In genomic region chr7:31150566-31151300, GRCm38 (mm10) we compare ENCODE assay signal across 8 mouse cellular contexts. TPM values are rescaled to one million over a fixed set of nuclear protein-coding genes. Genes with fewer than 3 reads are reported as not detected.
DNase-seq lines count a peak whose midpoint lies in the region; ATAC-seq and TF ChIP-seq lines count a peak whose summit lies in the region.

No protein-coding gene starts in this region.

- H3K4me3 ChIP-seq in cortical plate, adult 2 months (ENCODE audit: insufficient read depth, low read length), result peak overlapping the region; percentile 75

- no peak for TF ChIP-seq POLR2A in cortical plate, adult 2 months (IDR thresholded peaks at IDR 0.05; ENCODE audit: extremely low read depth, insufficient read depth, low read length)

- peaks cover 8% of the 10 kb centered on the region for H3K4me1 ChIP-seq in cortical plate, adult 2 months (ENCODE audit: control insufficient read depth, insufficient read depth, low read length)

- peak; percentile 15 for ATAC-seq in inflammation-experienced regulatory T-cells, adult 6 months
- peak; percentile 50 for ATAC-seq in megakaryocyte progenitor cell, adult 5-6 weeks (replicated peaks; ENCODE audit: poor library complexity)

- peak; percentile 83 for DNase-seq in adipocyte (ENCODE audit: low spot score)
- DNase-seq in gastrocnemius, postnatal 14 days, result peak; percentile 92
- DNase-seq in left cerebral cortex, postnatal 14 days (ENCODE audit: low spot score in 2 of 2), result peak; percentile 79 to 87
- peak; percentile 85 for DNase-seq in right cerebral cortex, postnatal 14 days
- peak; percentile 87 for DNase-seq in urinary bladder, postnatal 14 days (ENCODE audit: low spot score)

- H3K27ac ChIP-seq in cortical plate, adult 2 months (ENCODE audit: insufficient read depth, low read length), result peak overlapping the region; percentile 96

- intact Hi-C loops in gastrocnemius, postnatal 14 days (cut with DNase I; ENCODE audit: low total_unique reads), result no loop called here
- intact Hi-C loops in left cerebral cortex, postnatal 14 days (cut with DNase I), result no loop called here

- no peak for TF ChIP-seq CTCF in cortical plate, adult 2 months (IDR thresholded peaks at IDR 0.05; ENCODE audit: extremely low read depth, insufficient read depth, low read length)

RNA-seq across cellular contexts. Expression of gene Gramd1a, which starts 5.0 kb away (rescaled TPM):
- polyA plus RNA-seq in cortical plate, adult 2 months (2012; rRNA removed), result 183 and 188 TPM in 2 replicates
- 10 to 100 TPM; 23.9 to 36.8 TPM for total RNA-seq in gastrocnemius, postnatal 14 days (2021)
- 100 to 1,000 TPM in 1 of 3 experiments, 10 to 100 TPM in 2; 70.7 to 113 (median 98.7) TPM for polyA plus RNA-seq in inflammation-experienced regulatory T-cells, adult 6 months (2017; shearing (Covaris generic))
- total RNA-seq in left cerebral cortex, postnatal 14 days (2021), result 100 to 1,000 TPM; 111 to 121 TPM
- total RNA-seq in megakaryocyte progenitor cell, adult 5-6 weeks (2015), result 67.1 and 71.7 TPM in 2 replicates
- total RNA-seq in megakaryocyte progenitor cell, adult 5-6 weeks (2017), result 24.6 and 28.8 TPM in 2 replicates

RNA-seq across cellular contexts. Expression of gene Scn1b, which starts 23.9 kb away (rescaled TPM):
- 1,195 and 1,252 TPM in 2 replicates for polyA plus RNA-seq in cortical plate, adult 2 months (2012; rRNA removed)
- total RNA-seq in gastrocnemius, postnatal 14 days (2021), result 100 to 1,000 TPM; 443 to 446 TPM
- polyA plus RNA-seq in inflammation-experienced regulatory T-cells, adult 6 months (2017; shearing (Covaris generic)), result under 1 TPM in 1 of 3 experiments, not detected in 2; 0.30 TPM
- 100 to 1,000 TPM; 359 to 374 TPM for total RNA-seq in left cerebral cortex, postnatal 14 days (2021)
- not detected in 2 replicates for total RNA-seq in megakaryocyte progenitor cell, adult 5-6 weeks (2015)
- total RNA-seq in megakaryocyte progenitor cell, adult 5-6 weeks (2017), result 0.17 and 0.37 TPM in 2 replicates

RNA-seq across cellular contexts. Expression of gene Hpn, which starts 35.6 kb away (rescaled TPM):
- polyA plus RNA-seq in cortical plate, adult 2 months (2012; rRNA removed), result 4.2 and 4.9 TPM in 2 replicates
- 1 to 10 TPM; 7.6 to 9.6 TPM for total RNA-seq in gastrocnemius, postnatal 14 days (2021)
- polyA plus RNA-seq in inflammation-experienced regulatory T-cells, adult 6 months (2017; shearing (Covaris generic)), result 10 to 100 TPM in 1 of 3 experiments, 1 to 10 TPM in 2; 3.1 to 11.0 (median 8.1) TPM
- total RNA-seq in left cerebral cortex, postnatal 14 days (2021), result 1 to 10 TPM; 2.0 to 3.3 TPM
- total RNA-seq in megakaryocyte progenitor cell, adult 5-6 weeks (2015), result 6.9 and 8.7 TPM in 2 replicates
- total RNA-seq in megakaryocyte progenitor cell, adult 5-6 weeks (2017), result 1.1 and 4.9 TPM in 2 replicates

Comparison
In these comparisons a context has a peak if more than half of its experiments do, and no peak if none do; other contexts are left out.
1. Peak in every context shown above with its lines: DNase-seq, ATAC-seq, H3K4me3 ChIP-seq and H3K27ac ChIP-seq.
2. RNA of gene Scn1b, which starts 23.9 kb away (total RNA-seq): 443 to 446 TPM in gastrocnemius, postnatal 14 days and 359 to 374 TPM in left cerebral cortex, postnatal 14 days; 0.17 to 0.37 TPM in megakaryocyte progenitor cell, adult 5-6 weeks; every median in the first group is over 100 times any median in the second.